In genomic region chr11:121204161-121205006, GRCm38 (mm10) we compare ENCODE assay signal across 8 mouse cellular contexts. TPM values are rescaled to one million over a fixed set of nuclear protein-coding genes. Genes with fewer than 3 reads are reported as not detected.
A peak's percentile ranks its signal among the peaks of the same experiment; 100 is the strongest.
DNase-seq lines count a peak whose midpoint lies in the region; ATAC-seq lines count a peak whose summit lies in the region.

TSS of gene Hexdc (plus strand) at chr11:121204433.
TSS of gene Ogfod3 (minus strand) at chr11:121204711.

- H3K27ac ChIP-seq in heart, embryonic 10.5 days, result peak within 1 kb of the TSS; percentile 91
- peak within 1 kb of the TSS; percentile 87 for H3K27ac ChIP-seq in kidney, embryonic 15.5 days

- peak; percentile 93 for ATAC-seq in erythroblast, adult 5-6 weeks (replicated peaks; ENCODE audit: low FRiP score, poor library complexity, severe bottlenecking)
- peak; percentile 99 for ATAC-seq in kidney, embryonic 15.5 days (replicated peaks; ENCODE audit: low FRiP score)
- ATAC-seq in monocyte, adult 5-6 weeks (replicated peaks; ENCODE audit: insufficient number of reproducible peaks, low FRiP score, low TSS enrichment, poor library complexity, severe bottlenecking), result peak; percentile 88

- peaks cover 12% of the 10 kb centered on the region; the same call in 1 of the 2 replicates for H3K36me3 ChIP-seq in heart, embryonic 10.5 days
- H3K36me3 ChIP-seq in kidney, embryonic 15.5 days, result peaks cover 19% of the 10 kb centered on the region

- WGBS in heart, embryonic 10.5 days, result under 1% methylated on average over 70 of the region's 70 CpGs
- under 1% methylated on average over 70 of the region's 70 CpGs for WGBS in kidney, embryonic 15.5 days

- no peaks in the 10 kb centered on the region for H3K9me3 ChIP-seq in heart, embryonic 10.5 days
- H3K9me3 ChIP-seq in kidney, embryonic 15.5 days (replicated peaks), result no peaks in the 10 kb centered on the region

- peaks cover 14% of the 10 kb centered on the region for H3K4me1 ChIP-seq in heart, embryonic 10.5 days
- peaks cover 12% of the 10 kb centered on the region for H3K4me1 ChIP-seq in kidney, embryonic 15.5 days

- H3K27me3 ChIP-seq in heart, embryonic 10.5 days (ENCODE audit: insufficient read depth, poor library complexity, severe bottlenecking), result no peaks in the 10 kb centered on the region
- no peaks in the 10 kb centered on the region for H3K27me3 ChIP-seq in kidney, embryonic 15.5 days

- H3K9ac ChIP-seq in kidney, embryonic 15.5 days, result peak within 1 kb of the TSS; percentile 69

- H3K4me2 ChIP-seq in kidney, embryonic 15.5 days, result peak within 1 kb of the TSS; percentile 86

- H3K4me3 ChIP-seq in heart, embryonic 10.5 days, result peak within 1 kb of the TSS; percentile 72
- H3K4me3 ChIP-seq in kidney, embryonic 15.5 days (replicated peaks), result peak within 1 kb of the TSS; percentile 71

- peak; percentile 97 to 98 for DNase-seq in B cell, adult 2 months
- DNase-seq in brain, adult 2 months (ENCODE audit: low read depth, low spot score), result peak; percentile 99
- peak; percentile 100 for DNase-seq in heart, embryonic 10.5 days (ENCODE audit: low spot score)
- DNase-seq in liver, result peak; percentile 99
- peak; percentile 96 to 97 for DNase-seq in spleen, postnatal 4 days (ENCODE audit: low spot score in 2 of 2)

RNA-seq across cellular contexts. Expression of gene Hexdc, which starts in this region (rescaled TPM):
- total RNA-seq in erythroblast, adult 5-6 weeks (2015; ENCODE audit: low replicate concordance), result 0.84 and 6.9 TPM in 2 replicates
- total RNA-seq in erythroblast, adult 5-6 weeks (2017; ENCODE audit: low replicate concordance), result 0.51 and 3.9 TPM in 2 replicates
- polyA plus RNA-seq in heart, embryonic 10.5 days (2016; fragmentation: Nextera tagmentation; extraction: Ambion mirVana), result 5.3 and 7.6 TPM in 2 replicates
- 9.6 and 13.7 TPM in 2 replicates for polyA plus RNA-seq in kidney, embryonic 15.5 days (2015; fragmentation: Nextera tagmentation; extraction: Ambion mirVana)
- total RNA-seq in monocyte, adult 5-6 weeks (2017), result 1.4 to 3.2 TPM (median 3.1 TPM) in 3 replicates

RNA-seq across cellular contexts. Expression of gene Ogfod3, which starts in this region (rescaled TPM):
- 0.77 and 1.0 TPM in 2 replicates for total RNA-seq in erythroblast, adult 5-6 weeks (2015; ENCODE audit: low replicate concordance)
- 2.6 TPM in 2 replicates for total RNA-seq in erythroblast, adult 5-6 weeks (2017; ENCODE audit: low replicate concordance)
- 29.1 and 29.8 TPM in 2 replicates for polyA plus RNA-seq in heart, embryonic 10.5 days (2016; fragmentation: Nextera tagmentation; extraction: Ambion mirVana)
- polyA plus RNA-seq in kidney, embryonic 15.5 days (2015; fragmentation: Nextera tagmentation; extraction: Ambion mirVana), result 31.7 and 32.0 TPM in 2 replicates
- total RNA-seq in monocyte, adult 5-6 weeks (2017), result 2.8 to 4.8 TPM (median 3.1 TPM) in 3 replicates

Comparison
In these comparisons a context has a peak if more than half of its experiments do, and no peak if none do; other contexts are left out.
1. Peak in every context shown above with its lines: DNase-seq, ATAC-seq, H3K4me3 ChIP-seq and H3K27ac ChIP-seq.